Mouse (Mus musculus) liver, embryonic 16.5 days (tissue): ENCODE results near the gene Tuft1. TPM values are rescaled to one million over a fixed set of nuclear protein-coding genes. Genes with fewer than 3 reads are reported as not detected.
A peak's percentile ranks its signal among the peaks of the same experiment; 100 is the strongest.
"Not testable (repeated sequence)": the region's sequence is repeated elsewhere in the genome, so short reads cannot be mapped to it uniquely, and the experiment has no call there.

Experiments used
- ATAC-seq: fragments of 200-750 bp; cut with Nextera tagmentation; 2 replicates; pipeline ENCODE4 v1.8.0; 2017; ENCODE audit warnings: low read depth, mild to moderate bottlenecking, moderate number of reproducible peaks, moderate library complexity
- H3K27ac ChIP-seq: fragments of 300-500 bp; sonication (generic); 2 replicates; pipeline ENCODE4 v1.5.1; 2014; ENCODE audit warnings: mild to moderate bottlenecking, low read length
- H3K27me3 ChIP-seq: fragments of 300-500 bp; sonication (generic); 2 replicates; pipeline ENCODE4 v1.6.1; 2014; ENCODE audit warnings: low read depth, low read length, mixed read lengths; ENCODE audit not compliant: control insufficient read depth, insufficient read depth
- H3K36me3 ChIP-seq: fragments of 300-500 bp; sonication (generic); 2 replicates; pipeline ENCODE4 v1.6.1; 2014; ENCODE audit warnings: mild to moderate bottlenecking; ENCODE audit not compliant: control insufficient read depth, insufficient read depth
- H3K4me1 ChIP-seq: fragments of 300-500 bp; sonication (generic); 2 replicates; pipeline ENCODE4 v1.6.1; 2014; ENCODE audit warnings: low read depth, low read length, mixed read lengths; ENCODE audit not compliant: control insufficient read depth
- H3K4me2 ChIP-seq: fragments of 300-500 bp; sonication (generic); 2 replicates; pipeline ENCODE4 v1.6.1; 2014; ENCODE audit warnings: low read depth, low read length, mixed read lengths
- H3K4me3 ChIP-seq: fragments of 300-500 bp; sonication (generic); 2 replicates; pipeline ENCODE4 v1.5.1; 2014; ENCODE audit warnings: low read depth, mild to moderate bottlenecking, low read length
- H3K9ac ChIP-seq: fragments of 300-500 bp; sonication (generic); 2 replicates; pipeline ENCODE4 v1.6.1; 2014; ENCODE audit warnings: low read depth, low read length
- H3K9me3 ChIP-seq: fragments of 300-500 bp; sonication (generic); replicated peaks from 2 replicates; pipeline ENCODE4 v1.6.1; 2016; ENCODE audit warnings: low read length; ENCODE audit not compliant: control insufficient read depth
- WGBS: fragments of 180-500 bp; shearing (Covaris S2); extraction: QIAGEN DNeasy Blood & Tissue Kit; methylation state at CpG from one replicate; pipeline ENCODE4 v1.1.7; 2014; ENCODE audit not compliant: insufficient replicate concordance; 5-methylcytosine and 5-hydroxymethylcytosine counted together
- polyA plus RNA-seq: library from polyadenylated mRNA; unstranded; fragments of >200 nt; fragmentation: Nextera tagmentation; extraction: Ambion mirVana; gene quantifications from 2 replicates; pipeline ENCODE4 v1.2.1, GENCODE M21; 2015

Tuft1 gene
- polyA plus RNA-seq, 1 experiment from 2014 or later: 13.3 TPM

GRCm38 (mm10) chr3:94648755-94649590, 9.7 kb downstream of the Tuft1 start:
- Histone ChIP-seq H3K27me3 (no peaks in the 10 kb centered on the region), H3K27ac (peak overlapping the region; percentile 32), H3K36me3 (no peaks in the 10 kb centered on the region), H3K4me1 (peaks cover 18% of the 10 kb centered on the region), H3K4me2 (peak overlapping the region; percentile 50), H3K4me3 (no peak overlapping the region), H3K9me3 (no peaks in the 10 kb centered on the region), H3K9ac (peak overlapping the region; percentile 13)
- 46% methylated on average over 6 of the region's 6 CpGs for WGBS
- ATAC-seq: peak; percentile 84

- not testable (repeated sequence) for ATAC-seq, H3K9me3 ChIP-seq, H3K27me3 ChIP-seq, H3K4me2 ChIP-seq, H3K9ac ChIP-seq, H3K4me3 ChIP-seq, H3K27ac ChIP-seq, H3K4me1 ChIP-seq, H3K36me3 ChIP-seq
- 67% methylated on average over 2 of the region's 2 CpGs for WGBS
These were observed 16.0 kb downstream of the Tuft1 start, which contains the start of gene Gm10972 for GRCm38 (mm10) chr3:94642495-94643162. TSS of gene Gm10972 (plus strand) at chr3:94643112.

GRCm38 (mm10) chr3:94629876-94630275, 28.8 kb downstream of the Tuft1 start:
- ATAC-seq: no peak
- H3K4me2 ChIP-seq: no peak overlapping the region
- no peaks in the 10 kb centered on the region for H3K4me1 ChIP-seq
- H3K4me3 ChIP-seq: no peak overlapping the region
- no peaks in the 10 kb centered on the region for H3K36me3 ChIP-seq
- H3K27ac ChIP-seq: no peak overlapping the region
- H3K27me3 ChIP-seq: no peaks in the 10 kb centered on the region
- H3K9ac ChIP-seq: no peak overlapping the region
- 71% methylated on average over 3 of the region's 3 CpGs for WGBS
- no peaks in the 10 kb centered on the region for H3K9me3 ChIP-seq

- ATAC-seq: no peak
- Histone ChIP-seq H3K36me3 (no peaks in the 10 kb centered on the region), H3K27me3 (no peaks in the 10 kb centered on the region), H3K4me3 (no peak overlapping the region), H3K27ac (no peak overlapping the region), H3K9me3 (no peaks in the 10 kb centered on the region), H3K9ac (no peak overlapping the region), H3K4me2 (no peak overlapping the region), H3K4me1 (no peaks in the 10 kb centered on the region)
- 80% methylated on average over 5 of the region's 5 CpGs for WGBS
These were observed 30.0 kb downstream of the Tuft1 start for GRCm38 (mm10) chr3:94628712-94629111.

GRCm38 (mm10) chr3:94624281-94624680, 34.4 kb downstream of the Tuft1 start:
- Histone ChIP-seq H3K4me3 (no peak overlapping the region), H3K27me3 (no peaks in the 10 kb centered on the region), H3K4me1 (peaks cover 19% of the 10 kb centered on the region), H3K9me3 (no peaks in the 10 kb centered on the region), H3K27ac (no peak overlapping the region), H3K36me3 (0 out of 2 replicates have a peak, but pooled peaks cover 2% of the 10 kb centered on the region), H3K9ac (no peak overlapping the region), H3K4me2 (no peak overlapping the region)
- ATAC-seq: no peak
- 84% methylated on average over 4 of the region's 4 CpGs for WGBS

GRCm38 (mm10) chr3:94622550-94622949, 36.1 kb downstream of the Tuft1 start:
- Histone ChIP-seq H3K4me2 (peak overlapping the region; percentile 23), H3K9me3 (no peaks in the 10 kb centered on the region), H3K9ac (no peak overlapping the region), H3K27ac (peak overlapping the region; percentile 59), H3K4me1 (peaks cover 21% of the 10 kb centered on the region), H3K27me3 (no peaks in the 10 kb centered on the region), H3K4me3 (no peak overlapping the region), H3K36me3 (0 out of 2 replicates have a peak, but pooled peaks cover 2% of the 10 kb centered on the region)
- peak; percentile 84 for ATAC-seq
- 68% methylated on average over 10 of the region's 10 CpGs for WGBS

- WGBS: 66% methylated on average over 11 of the region's 11 CpGs
- Histone ChIP-seq H3K27ac (peak overlapping the region; percentile 59), H3K9ac (no peak overlapping the region), H3K36me3 (0 out of 2 replicates have a peak, but pooled peaks cover 2% of the 10 kb centered on the region), H3K27me3 (no peaks in the 10 kb centered on the region), H3K4me2 (peak overlapping the region; percentile 23), H3K4me1 (peaks cover 21% of the 10 kb centered on the region), H3K4me3 (no peak overlapping the region), H3K9me3 (no peaks in the 10 kb centered on the region)
- ATAC-seq: peak; percentile 81
These were observed 36.7 kb downstream of the Tuft1 start for GRCm38 (mm10) chr3:94621740-94622507.

- H3K4me1 ChIP-seq: peaks cover 10% of the 10 kb centered on the region
- H3K4me3 ChIP-seq: no peak overlapping the region
- WGBS: 48% methylated on average over 4 of the region's 4 CpGs
- H3K9me3 ChIP-seq: no peaks in the 10 kb centered on the region
- no peaks in the 10 kb centered on the region for H3K27me3 ChIP-seq
- H3K4me2 ChIP-seq: no peak overlapping the region
- no peak for ATAC-seq
- no peak overlapping the region for H3K27ac ChIP-seq
- H3K9ac ChIP-seq: no peak overlapping the region
- H3K36me3 ChIP-seq: no peaks in the 10 kb centered on the region
These were observed 42.0 kb downstream of the Tuft1 start for GRCm38 (mm10) chr3:94616717-94617116.
